Mouse (Mus musculus) kidney, adult 2 months (tissue): ENCODE results near the gene Tmem256.

Experiments used
- CTCF ChIP-seq: fragments of 200-500 bp; conservative IDR thresholded peaks from 2 replicates; pipeline ENCODE4 v1.5.1; 2011; ENCODE audit warnings: low read depth, mild to moderate bottlenecking, control low read depth, low read length, moderate library complexity, mixed read lengths; ENCODE audit not compliant: insufficient read depth, insufficient read length
- POLR2A ChIP-seq: fragments of 200-500 bp; IDR thresholded peaks from one replicate; pipeline ENCODE4 v1.6.1; 2011; ENCODE audit warnings: low read depth, low read length, control low read depth

DNA sequence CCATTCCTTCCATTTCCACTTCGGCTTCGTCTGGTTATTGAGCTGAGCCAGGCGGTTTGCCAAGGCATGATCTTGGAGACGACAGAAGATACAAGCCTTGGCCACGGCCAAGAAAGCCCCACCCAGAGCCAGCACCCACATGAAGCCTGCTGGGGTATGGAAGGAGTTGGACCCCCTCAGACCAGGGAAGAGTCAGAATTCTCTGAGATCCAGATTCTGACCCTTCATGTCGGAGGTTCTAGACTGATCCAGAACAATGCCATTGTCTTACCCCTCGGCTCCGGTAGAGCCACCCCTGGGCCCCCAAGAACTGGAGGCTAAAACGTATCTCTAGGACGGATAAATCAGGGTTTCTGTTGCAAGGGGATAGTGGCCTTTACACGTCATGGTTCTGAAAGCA is 39.6 kb downstream of the Tmem256 start, which contains the start of gene Tmem95:
- TF ChIP-seq CTCF (no peak), POLR2A (no peak)
